Mouse (Mus musculus): ENCODE measurements at regions not wholly inside any gene's neighbourhood (a gene's known extent, or its start where the extent isn't known, plus 50 kb on each side); places are given as distances from the start of the nearest gene placed in this dataset.

- no peaks in the 10 kb centered on the region for H3K36me3 ChIP-seq (ENCODE audit: control insufficient read depth, insufficient read depth, low read length)
- WGBS: 77% methylated on average over 6 of the region's 6 CpGs
- no peaks in the 10 kb centered on the region for H3K27me3 ChIP-seq (ENCODE audit: control insufficient read depth, insufficient read depth, low read length)
- no peak overlapping the region for H3K4me3 ChIP-seq (ENCODE audit: control insufficient read depth in 1 of 2, insufficient read depth in 1 of 2, low read depth in 1 of 2, low read length in 2 of 2)
- H3K9ac ChIP-seq (ENCODE audit: low read length): no peak overlapping the region
- no peak overlapping the region for H3K27ac ChIP-seq (replicated peaks in 1 of 2; ENCODE audit: control insufficient read depth in 1 of 2, insufficient read depth in 1 of 2, low read depth in 2 of 2, low read length in 2 of 2)
- H3K4me1 ChIP-seq (ENCODE audit: control insufficient read depth in 2 of 2, insufficient read depth in 2 of 2, low read length in 2 of 2): no peaks in the 10 kb centered on the region
- 0 out of 2 replicates have a peak, but pooled peaks cover 4% of the 10 kb centered on the region for H3K9me3 ChIP-seq (ENCODE audit: control insufficient read depth, low read length)
- ATAC-seq (ENCODE audit: insufficient number of reproducible peaks, insufficient read depth, low FRiP score, low read depth): no peak
- no peak overlapping the region for H3K4me2 ChIP-seq (ENCODE audit: low read length)
Measured at GRCm38 (mm10) chr7:73294399-73294798, 80.9 kb upstream of the Rgma start.

DNA sequence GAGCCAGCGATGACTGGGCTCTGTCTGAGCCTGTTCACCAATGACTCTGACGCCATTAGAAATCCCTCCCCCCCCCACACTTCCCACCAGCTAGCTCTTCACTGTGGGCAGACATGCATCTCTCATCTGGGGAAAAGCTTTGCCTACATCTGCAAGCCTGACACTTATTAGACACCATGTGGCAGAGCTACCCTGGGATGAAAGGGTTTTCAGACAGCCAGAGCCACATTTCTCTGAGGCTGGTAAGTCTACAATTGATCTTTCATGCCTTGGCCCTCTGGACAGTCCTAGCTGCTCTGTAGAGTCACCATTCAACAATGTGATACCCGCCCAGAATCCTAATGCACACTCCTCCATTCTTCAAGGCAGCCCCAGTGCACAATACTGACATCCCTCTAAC is 72.8 kb upstream of the Rgma start:
- Histone ChIP-seq H3K27ac (replicated peaks in 1 of 2; ENCODE audit: control insufficient read depth in 1 of 2, insufficient read depth in 1 of 2, low read depth in 2 of 2, low read length in 2 of 2) (no peak overlapping the region), H3K4me2 (ENCODE audit: low read length) (no peak overlapping the region), H3K9ac (ENCODE audit: low read length) (no peak overlapping the region), H3K4me3 (ENCODE audit: control insufficient read depth in 1 of 2, insufficient read depth in 1 of 2, low read depth in 1 of 2, low read length in 2 of 2) (no peak overlapping the region), H3K36me3 (ENCODE audit: control insufficient read depth, insufficient read depth, low read length) (no peaks in the 10 kb centered on the region), H3K9me3 (ENCODE audit: control insufficient read depth, low read length) (no peaks in the 10 kb centered on the region), H3K27me3 (ENCODE audit: control insufficient read depth, insufficient read depth, low read length) (peaks cover 12% of the 10 kb centered on the region), H3K4me1 (ENCODE audit: control insufficient read depth in 2 of 2, insufficient read depth in 2 of 2, low read length in 2 of 2) (no peaks in the 10 kb centered on the region)
- ATAC-seq (ENCODE audit: insufficient number of reproducible peaks, insufficient read depth, low FRiP score, low read depth): no peak
- 62% methylated on average over 3 of the region's 3 CpGs for WGBS

- H3K36me3 ChIP-seq (ENCODE audit: control insufficient read depth, insufficient read depth, low read length): no peaks in the 10 kb centered on the region
- no peaks in the 10 kb centered on the region for H3K9me3 ChIP-seq (ENCODE audit: control insufficient read depth, low read length)
- H3K27me3 ChIP-seq (ENCODE audit: control insufficient read depth, insufficient read depth, low read length): peaks cover 16% of the 10 kb centered on the region
- H3K27ac ChIP-seq (replicated peaks in 1 of 2; ENCODE audit: control insufficient read depth in 1 of 2, insufficient read depth in 1 of 2, low read depth in 2 of 2, low read length in 2 of 2): no peak overlapping the region
- no peak for ATAC-seq (ENCODE audit: insufficient number of reproducible peaks, insufficient read depth, low FRiP score, low read depth)
- H3K4me1 ChIP-seq (ENCODE audit: control insufficient read depth in 2 of 2, insufficient read depth in 2 of 2, low read length in 2 of 2): no peaks in the 10 kb centered on the region
- 56% methylated on average over 9 of the region's 9 CpGs for WGBS
- H3K4me2 ChIP-seq (ENCODE audit: low read length): no peak overlapping the region
- no peak overlapping the region for H3K9ac ChIP-seq (ENCODE audit: low read length)
- no peak overlapping the region for H3K4me3 ChIP-seq (ENCODE audit: control insufficient read depth in 1 of 2, insufficient read depth in 1 of 2, low read depth in 1 of 2, low read length in 2 of 2)
Measured at GRCm38 (mm10) chr7:73303818-73304217, 71.5 kb upstream of the Rgma start.

GRCm38 (mm10) chr7:73304799-73305198 is 70.5 kb upstream of the Rgma start:
- WGBS: 29% methylated on average over 9 of the region's 9 CpGs
- no peak for ATAC-seq (ENCODE audit: insufficient number of reproducible peaks, insufficient read depth, low FRiP score, low read depth)
- Histone ChIP-seq H3K4me1 (ENCODE audit: control insufficient read depth in 2 of 2, insufficient read depth in 2 of 2, low read length in 2 of 2) (no peaks in the 10 kb centered on the region), H3K27me3 (ENCODE audit: control insufficient read depth, insufficient read depth, low read length) (peaks cover 16% of the 10 kb centered on the region), H3K4me2 (ENCODE audit: low read length) (no peak overlapping the region), H3K27ac (replicated peaks in 1 of 2; ENCODE audit: control insufficient read depth in 1 of 2, insufficient read depth in 1 of 2, low read depth in 2 of 2, low read length in 2 of 2) (no peak overlapping the region), H3K9ac (ENCODE audit: low read length) (no peak overlapping the region), H3K4me3 (ENCODE audit: control insufficient read depth in 1 of 2, insufficient read depth in 1 of 2, low read depth in 1 of 2, low read length in 2 of 2) (no peak overlapping the region), H3K9me3 (ENCODE audit: control insufficient read depth, low read length) (no peaks in the 10 kb centered on the region), H3K36me3 (ENCODE audit: control insufficient read depth, insufficient read depth, low read length) (no peaks in the 10 kb centered on the region)

DNA sequence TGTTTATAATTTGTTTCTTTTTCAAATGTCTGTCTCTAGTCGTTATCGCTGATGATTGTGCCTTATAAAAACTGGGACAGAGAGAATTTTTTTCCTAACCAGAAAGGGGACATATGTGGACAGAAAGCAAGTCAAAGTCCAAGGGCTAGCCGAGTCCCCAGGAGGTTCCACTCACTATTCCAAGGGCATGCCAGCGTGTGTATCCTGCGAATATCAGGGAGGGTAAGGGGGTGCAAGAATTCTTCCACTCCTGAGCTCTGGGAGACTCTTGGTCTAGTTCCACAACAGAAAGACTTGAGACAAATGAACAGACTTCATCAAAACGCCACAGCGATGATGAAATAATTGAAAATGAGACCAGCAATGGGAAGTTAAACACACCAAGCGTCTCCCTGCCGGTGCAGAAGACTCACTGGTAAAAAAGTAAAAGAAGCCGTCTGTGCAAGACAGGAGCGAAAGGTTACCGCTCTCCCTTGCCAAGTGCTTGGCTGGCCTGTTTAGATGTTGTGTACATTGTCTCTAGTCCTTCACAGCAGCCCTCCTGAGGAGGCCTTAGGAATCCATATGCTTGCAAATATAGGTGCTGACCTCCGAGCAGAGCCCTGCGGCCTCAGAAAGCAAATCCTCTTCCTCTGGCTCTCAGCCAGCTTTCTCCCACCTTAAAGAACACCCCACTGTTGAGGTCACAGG is 69.9 kb upstream of the Rgma start:
- no peak overlapping the region for H3K4me2 ChIP-seq (ENCODE audit: low read length)
- no peak overlapping the region for H3K9ac ChIP-seq (ENCODE audit: low read length)
- H3K27ac ChIP-seq (replicated peaks in 1 of 2; ENCODE audit: control insufficient read depth in 1 of 2, insufficient read depth in 1 of 2, low read depth in 2 of 2, low read length in 2 of 2): no peak overlapping the region
- H3K9me3 ChIP-seq (ENCODE audit: control insufficient read depth, low read length): no peaks in the 10 kb centered on the region
- no peak overlapping the region for H3K4me3 ChIP-seq (ENCODE audit: control insufficient read depth in 1 of 2, insufficient read depth in 1 of 2, low read depth in 1 of 2, low read length in 2 of 2)
- no peaks in the 10 kb centered on the region for H3K4me1 ChIP-seq (ENCODE audit: control insufficient read depth in 2 of 2, insufficient read depth in 2 of 2, low read length in 2 of 2)
- H3K36me3 ChIP-seq (ENCODE audit: control insufficient read depth, insufficient read depth, low read length): no peaks in the 10 kb centered on the region
- 42% methylated on average over 14 of the region's 14 CpGs for WGBS
- H3K27me3 ChIP-seq (ENCODE audit: control insufficient read depth, insufficient read depth, low read length): peaks cover 16% of the 10 kb centered on the region
- ATAC-seq (ENCODE audit: insufficient number of reproducible peaks, insufficient read depth, low FRiP score, low read depth): no peak

DNA sequence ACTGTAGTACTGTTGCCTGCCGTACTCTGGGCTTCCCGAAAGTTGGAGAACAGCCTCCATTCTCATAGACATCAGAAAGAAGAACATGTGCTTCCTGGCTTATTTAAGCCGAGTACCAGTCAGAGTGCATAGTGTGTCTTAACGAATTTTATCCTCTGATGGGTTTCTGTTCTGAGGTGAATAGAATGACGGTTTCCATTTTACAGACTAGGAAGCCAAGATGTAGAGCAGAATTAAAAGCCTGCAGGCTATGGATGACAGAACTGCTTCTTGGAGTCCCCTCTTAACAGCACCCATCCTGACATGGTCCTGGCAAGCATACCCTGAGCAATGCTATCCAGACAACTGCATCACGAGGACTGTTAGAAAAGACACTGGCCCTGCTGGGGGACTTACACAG is 69.0 kb upstream of the Rgma start:
- no peak for ATAC-seq (ENCODE audit: insufficient number of reproducible peaks, insufficient read depth, low FRiP score, low read depth)
- H3K27me3 ChIP-seq (ENCODE audit: control insufficient read depth, insufficient read depth, low read length): peaks cover 16% of the 10 kb centered on the region
- H3K4me1 ChIP-seq (ENCODE audit: control insufficient read depth in 2 of 2, insufficient read depth in 2 of 2, low read length in 2 of 2): no peaks in the 10 kb centered on the region
- WGBS: 71% methylated on average over 6 of the region's 6 CpGs
- no peak overlapping the region for H3K27ac ChIP-seq (replicated peaks in 1 of 2; ENCODE audit: control insufficient read depth in 1 of 2, insufficient read depth in 1 of 2, low read depth in 2 of 2, low read length in 2 of 2)
- H3K36me3 ChIP-seq (ENCODE audit: control insufficient read depth, insufficient read depth, low read length): no peaks in the 10 kb centered on the region
- H3K9ac ChIP-seq (ENCODE audit: low read length): no peak overlapping the region
- no peaks in the 10 kb centered on the region for H3K9me3 ChIP-seq (ENCODE audit: control insufficient read depth, low read length)
- H3K4me2 ChIP-seq (ENCODE audit: low read length): no peak overlapping the region
- no peak overlapping the region for H3K4me3 ChIP-seq (ENCODE audit: control insufficient read depth in 1 of 2, insufficient read depth in 1 of 2, low read depth in 1 of 2, low read length in 2 of 2)

- H3K4me2 ChIP-seq (ENCODE audit: low read length): no peak overlapping the region
- no peaks in the 10 kb centered on the region for H3K9me3 ChIP-seq (ENCODE audit: control insufficient read depth, low read length)
- no peak overlapping the region for H3K9ac ChIP-seq (ENCODE audit: low read length)
- no peak for ATAC-seq (ENCODE audit: insufficient number of reproducible peaks, insufficient read depth, low FRiP score, low read depth)
- no peaks in the 10 kb centered on the region for H3K4me1 ChIP-seq (ENCODE audit: control insufficient read depth in 2 of 2, insufficient read depth in 2 of 2, low read length in 2 of 2)
- WGBS: 53% methylated on average over 5 of the region's 5 CpGs
- peaks cover 16% of the 10 kb centered on the region for H3K27me3 ChIP-seq (ENCODE audit: control insufficient read depth, insufficient read depth, low read length)
- H3K36me3 ChIP-seq (ENCODE audit: control insufficient read depth, insufficient read depth, low read length): no peaks in the 10 kb centered on the region
- H3K27ac ChIP-seq (replicated peaks in 1 of 2; ENCODE audit: control insufficient read depth in 1 of 2, insufficient read depth in 1 of 2, low read depth in 2 of 2, low read length in 2 of 2): no peak overlapping the region
- H3K4me3 ChIP-seq (ENCODE audit: control insufficient read depth in 1 of 2, insufficient read depth in 1 of 2, low read depth in 1 of 2, low read length in 2 of 2): no peak overlapping the region
Measured at GRCm38 (mm10) chr7:73306728-73307127, 68.6 kb upstream of the Rgma start.

Measured in heart, embryonic 14.5 days (tissue).